Mouse (Mus musculus): ENCODE results near the gene Yipf4. TPM values are rescaled to one million over a fixed set of nuclear protein-coding genes. Genes with fewer than 3 reads are reported as not detected.

Gene Yipf4
- polyA plus RNA-seq, 1 experiment = 12.0 TPM

DNA sequence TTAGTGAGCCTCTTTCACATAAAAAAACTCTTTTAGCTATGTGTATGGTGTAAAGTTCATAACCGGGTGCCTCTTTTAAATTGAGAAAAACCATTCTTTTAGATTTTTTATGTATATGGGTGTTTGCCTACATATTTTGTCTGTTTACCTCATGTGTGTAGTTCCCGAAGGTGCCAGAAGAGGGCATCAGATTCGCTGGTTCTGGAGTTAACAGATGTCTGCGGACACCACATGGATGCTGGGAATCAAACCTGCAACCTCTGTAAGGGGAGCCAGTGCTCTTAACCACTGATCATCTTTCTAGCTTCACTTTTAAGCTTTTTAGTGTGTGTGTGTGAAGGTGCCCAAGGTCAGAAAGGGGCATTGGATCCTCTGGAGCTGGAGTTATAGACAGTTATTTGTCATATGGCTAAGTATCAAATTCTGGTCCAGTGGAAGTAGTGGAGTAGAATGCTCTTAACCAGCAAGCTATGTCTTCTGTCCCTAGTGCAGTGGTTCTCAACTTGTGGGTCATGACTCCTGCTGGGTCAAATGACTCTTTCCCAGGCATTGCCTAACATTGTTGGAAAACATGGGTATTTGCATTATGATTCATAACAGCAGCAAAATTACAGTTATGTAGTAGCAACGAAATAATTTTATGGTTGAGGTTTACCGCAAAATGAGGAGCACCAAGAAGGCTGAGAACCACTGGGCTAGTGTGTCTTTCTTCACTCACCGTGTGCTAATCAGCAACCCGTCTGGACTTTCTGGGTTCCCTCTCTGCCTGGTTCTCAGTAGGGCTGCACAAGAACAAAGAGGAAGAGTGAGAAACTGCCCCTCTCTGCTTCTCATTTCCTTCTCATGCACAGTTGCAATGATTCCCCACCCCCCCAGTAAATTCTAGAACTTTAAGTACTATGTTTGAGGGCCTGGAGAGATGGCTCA lies 33.8 kb downstream of the Yipf4 start:
- H3K4me3 ChIP-seq (replicated peaks) = no peak overlapping the region
- H3K36me3 ChIP-seq (replicated peaks; ENCODE audit: low read length) = no peaks in the 10 kb centered on the region
- H3K4me1 ChIP-seq = peaks cover 23% of the 10 kb centered on the region
- TF ChIP-seq GATA1 (IDR thresholded peaks at IDR 0.05; ENCODE audit: borderline replicate concordance, low read length) = no peak
- TF ChIP-seq FLI1 (IDR thresholded peaks at IDR 0.05; ENCODE audit: low read length) = no peak
- H3K27me3 ChIP-seq (replicated peaks) = no peaks in the 10 kb centered on the region
- peaks cover 4% of the 10 kb centered on the region; the same call in 1 of the 2 replicates for H3K9me3 ChIP-seq

DNA sequence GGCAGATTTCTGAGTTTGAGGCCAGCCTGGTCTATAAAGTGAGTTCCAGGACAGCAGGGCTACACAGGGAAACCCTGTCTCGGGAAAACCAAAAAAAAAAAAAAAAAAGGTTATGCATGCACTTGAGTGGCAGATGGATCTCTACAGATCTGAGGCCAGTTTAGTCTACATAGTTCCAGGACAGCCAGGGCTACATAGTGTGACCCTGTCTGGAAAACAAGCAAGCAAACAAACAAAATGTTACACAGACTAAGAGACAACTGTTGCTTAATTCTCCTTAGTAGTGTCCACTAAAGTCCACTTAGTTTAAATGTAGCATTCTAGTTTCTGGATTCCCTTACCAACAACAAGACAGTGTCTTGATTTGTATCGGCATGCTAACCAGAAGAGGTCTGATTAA lies 36.8 kb downstream of the Yipf4 start:
- H3K27me3 ChIP-seq (replicated peaks) = no peaks in the 10 kb centered on the region
- H3K9me3 ChIP-seq = peaks cover 4% of the 10 kb centered on the region; the same call in 1 of the 2 replicates
- TF ChIP-seq FLI1 (IDR thresholded peaks at IDR 0.05; ENCODE audit: low read length) (no peak), GATA1 (IDR thresholded peaks at IDR 0.05; ENCODE audit: borderline replicate concordance, low read length) (no peak)
- H3K36me3 ChIP-seq (replicated peaks; ENCODE audit: low read length) = no peaks in the 10 kb centered on the region
- H3K4me1 ChIP-seq = peaks cover 36% of the 10 kb centered on the region
- no peak overlapping the region for H3K4me3 ChIP-seq (replicated peaks)

DNA sequence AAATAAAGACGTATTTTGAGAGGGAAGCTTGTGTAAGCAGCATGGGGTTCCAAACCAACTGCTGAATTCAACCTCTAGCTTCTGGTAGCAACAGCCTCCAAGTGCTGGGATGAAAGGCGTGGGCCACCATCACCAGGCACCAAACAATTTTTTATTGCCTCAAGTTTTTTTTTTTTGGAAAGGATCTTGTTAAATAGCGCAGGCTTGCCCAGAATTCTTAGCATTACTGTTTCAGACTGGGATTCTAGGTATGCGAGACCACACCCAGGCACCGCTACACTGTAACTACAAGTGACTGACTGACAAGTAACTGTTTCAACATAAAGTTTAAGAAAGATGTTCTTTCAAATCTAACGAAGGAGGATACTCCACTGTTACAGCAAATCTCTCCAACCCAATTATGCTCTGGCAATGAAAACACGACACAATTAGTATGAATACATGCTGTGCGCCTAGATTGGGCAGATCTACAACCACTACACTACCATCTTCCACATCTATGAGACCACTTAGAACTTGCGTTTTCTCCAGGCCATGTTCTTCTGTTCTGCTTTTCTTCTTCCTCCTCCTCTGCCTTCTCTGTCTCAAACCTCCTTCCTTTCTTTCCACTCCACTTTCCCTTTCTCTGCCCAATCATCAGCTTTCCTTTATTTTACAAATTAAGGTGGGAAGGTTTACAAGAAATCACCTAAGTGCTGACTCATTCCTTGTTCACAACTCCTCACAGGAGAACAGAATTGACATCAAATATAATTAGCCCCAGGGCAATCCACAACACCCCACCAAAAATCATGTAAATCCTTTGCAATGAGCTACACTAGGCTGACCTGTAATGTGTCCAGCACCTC lies 37.7 kb downstream of the Yipf4 start:
- Histone ChIP-seq H3K36me3 (replicated peaks; ENCODE audit: low read length) (no peaks in the 10 kb centered on the region), H3K9me3 (peaks cover 4% of the 10 kb centered on the region; the same call in 1 of the 2 replicates), H3K27me3 (replicated peaks) (no peaks in the 10 kb centered on the region), H3K4me1 (peaks cover 41% of the 10 kb centered on the region), H3K4me3 (replicated peaks) (peak overlapping the region; percentile 99)
- no peak for TF ChIP-seq FLI1 (IDR thresholded peaks at IDR 0.05; ENCODE audit: low read length)
- TF ChIP-seq GATA1 (IDR thresholded peaks at IDR 0.05; ENCODE audit: borderline replicate concordance, low read length) = no peak

DNA sequence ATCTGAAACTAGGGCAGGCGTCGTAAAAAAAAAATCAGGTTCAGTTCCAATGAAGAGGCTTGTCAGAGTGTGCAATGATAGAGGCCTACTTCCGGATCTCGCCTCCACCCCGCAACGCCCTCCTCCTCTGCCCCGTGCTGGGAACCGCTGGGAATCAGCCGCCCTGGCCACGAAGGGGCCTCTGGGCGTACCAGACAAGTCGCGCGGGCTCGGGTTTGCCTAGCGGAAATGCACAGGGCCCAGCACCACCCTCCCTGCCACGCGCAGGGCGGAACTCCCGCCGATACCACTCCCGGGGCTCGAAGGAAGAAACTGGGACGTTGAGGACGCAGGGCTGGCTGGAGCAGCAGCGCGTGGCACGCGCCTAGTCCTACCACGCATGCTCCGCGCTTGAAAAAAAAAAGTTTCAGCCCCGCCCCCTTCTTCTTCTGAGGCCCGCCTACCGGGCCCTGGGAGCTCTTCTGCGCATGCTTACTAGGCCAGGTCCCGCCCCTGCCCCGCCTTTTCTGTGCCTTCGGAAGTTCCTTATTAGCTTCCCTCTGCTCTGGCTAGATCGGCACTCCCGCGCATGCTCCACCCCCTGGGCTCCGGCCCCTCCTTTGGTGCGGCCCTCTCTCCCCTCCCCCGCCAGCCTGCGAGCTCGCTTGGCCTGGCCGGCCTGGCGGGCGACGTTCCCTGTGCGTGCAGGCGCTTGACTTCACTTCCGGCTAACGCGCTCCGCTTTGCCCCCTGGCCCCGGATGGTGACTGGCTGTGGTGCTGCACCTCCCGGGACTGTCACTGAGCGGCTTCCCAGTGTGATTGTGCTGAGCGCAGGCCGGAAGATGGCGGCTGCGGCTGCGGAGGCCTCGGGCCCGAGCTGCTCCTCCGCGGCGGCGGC lies 38.7 kb downstream of the Yipf4 start, which contains the start of gene Birc6:
Gene Birc6 (plus strand): TSS at position 567 of the 879 bp plus-strand sequence.
- H3K36me3 ChIP-seq (replicated peaks; ENCODE audit: low read length) = no peaks in the 10 kb centered on the region
- H3K27me3 ChIP-seq (replicated peaks) = no peaks in the 10 kb centered on the region
- H3K4me1 ChIP-seq = peaks cover 45% of the 10 kb centered on the region
- peaks cover 1% of the 10 kb centered on the region; the same call in 1 of the 2 replicates for H3K9me3 ChIP-seq
- TF ChIP-seq GATA1 (IDR thresholded peaks at IDR 0.05; ENCODE audit: borderline replicate concordance, low read length) (no peak), FLI1 (IDR thresholded peaks at IDR 0.05; ENCODE audit: low read length) (peak; percentile 52; the same call in 1 of the 2 replicates)
- peak within 1 kb of the TSS; percentile 99 for H3K4me3 ChIP-seq (replicated peaks)

DNA sequence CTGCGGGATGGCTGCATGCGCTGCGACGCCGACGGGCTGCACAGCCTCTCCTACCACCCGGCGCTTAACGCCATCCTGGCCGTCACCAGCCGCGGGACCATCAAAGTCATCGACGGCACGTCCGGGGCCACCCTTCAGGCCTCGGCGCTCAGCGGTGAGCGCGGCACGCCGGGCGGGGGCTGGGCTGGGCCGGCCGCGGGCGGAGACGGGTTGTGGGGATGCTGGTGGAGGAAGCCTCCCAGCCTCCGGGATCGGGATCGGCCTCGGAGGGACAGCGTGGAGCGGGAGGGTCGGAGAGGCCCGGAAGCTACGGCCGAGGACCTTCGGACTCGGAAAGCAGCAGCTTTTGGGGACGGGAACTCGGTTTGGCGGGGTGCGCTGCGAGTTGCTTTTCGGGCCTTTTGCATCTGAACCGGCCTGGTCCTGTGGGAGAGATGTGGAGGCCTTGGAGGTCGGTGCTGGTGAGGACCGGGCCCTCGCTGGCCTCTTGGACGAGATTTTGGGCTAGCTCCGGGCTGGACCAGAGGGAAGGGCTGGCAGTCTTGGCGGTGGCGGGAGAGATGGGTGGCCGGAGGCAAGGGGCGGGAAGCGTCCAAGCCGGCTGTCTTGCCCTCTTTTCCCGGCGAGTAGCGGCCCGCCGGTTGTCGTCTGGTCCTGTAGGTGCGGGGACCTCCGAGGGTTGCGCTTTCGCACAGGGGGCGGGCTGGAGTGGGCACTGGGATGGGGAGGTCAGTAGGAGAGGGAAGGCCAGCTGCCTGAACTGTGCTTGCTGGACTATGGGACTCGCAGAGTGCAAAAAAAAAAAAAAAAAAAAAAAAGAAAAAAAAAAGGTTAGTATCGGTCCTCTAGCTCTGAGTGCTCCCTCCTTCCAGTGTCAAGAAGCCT lies 39.6 kb downstream of the Yipf4 start:
- no peak for TF ChIP-seq FLI1 (IDR thresholded peaks at IDR 0.05; ENCODE audit: low read length)
- no peak for TF ChIP-seq GATA1 (IDR thresholded peaks at IDR 0.05; ENCODE audit: borderline replicate concordance, low read length)
- Histone ChIP-seq H3K27me3 (replicated peaks) (no peaks in the 10 kb centered on the region), H3K9me3 (no peaks in the 10 kb centered on the region), H3K4me1 (peaks cover 47% of the 10 kb centered on the region), H3K4me3 (replicated peaks) (peak overlapping the region; percentile 99), H3K36me3 (replicated peaks; ENCODE audit: low read length) (no peaks in the 10 kb centered on the region)

DNA sequence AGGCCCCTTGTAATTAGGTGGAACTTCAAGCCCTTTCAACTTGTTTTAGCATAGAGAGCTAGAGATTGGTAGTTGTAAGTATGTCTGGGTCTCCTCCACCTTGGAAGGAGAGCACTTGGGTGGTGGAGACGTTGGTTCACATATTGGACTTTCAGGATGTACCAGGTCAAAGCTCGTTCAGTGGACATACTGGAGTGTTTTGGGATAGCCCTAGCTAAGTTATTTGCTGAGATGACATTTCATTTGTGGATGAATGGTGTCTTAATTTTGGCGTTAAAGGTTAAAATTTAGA lies 40.2 kb downstream of the Yipf4 start:
- Histone ChIP-seq H3K4me3 (replicated peaks) (peak overlapping the region; percentile 99), H3K27me3 (replicated peaks) (no peaks in the 10 kb centered on the region), H3K36me3 (replicated peaks; ENCODE audit: low read length) (no peaks in the 10 kb centered on the region), H3K9me3 (no peaks in the 10 kb centered on the region), H3K4me1 (peaks cover 44% of the 10 kb centered on the region)
- no peak for TF ChIP-seq FLI1 (IDR thresholded peaks at IDR 0.05; ENCODE audit: low read length)
- no peak for TF ChIP-seq GATA1 (IDR thresholded peaks at IDR 0.05; ENCODE audit: borderline replicate concordance, low read length)

DNA sequence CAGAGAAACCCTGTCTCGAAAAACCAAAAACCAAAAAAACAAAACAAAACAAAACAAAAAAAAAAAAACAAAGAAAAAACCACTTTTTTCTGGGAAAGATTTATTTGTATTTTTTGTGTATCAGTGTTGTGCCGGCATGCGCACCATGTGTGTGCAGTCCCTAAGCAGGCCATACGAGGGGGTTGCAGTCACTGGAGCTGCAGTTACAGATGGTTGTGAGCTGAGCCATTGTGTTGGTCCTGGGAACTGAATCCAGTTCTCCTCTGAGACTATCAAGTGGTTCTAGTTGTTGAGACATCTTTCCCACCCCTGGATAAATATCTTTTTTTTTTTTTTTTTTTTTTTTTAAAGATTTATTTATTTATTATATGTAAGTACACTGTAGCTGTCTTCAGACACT lies 45.7 kb downstream of the Yipf4 start:
- H3K27me3 ChIP-seq (replicated peaks) = no peaks in the 10 kb centered on the region
- H3K9me3 ChIP-seq = no peaks in the 10 kb centered on the region
- H3K4me3 ChIP-seq (replicated peaks) = no peak overlapping the region
- no peak for TF ChIP-seq GATA1 (IDR thresholded peaks at IDR 0.05; ENCODE audit: borderline replicate concordance, low read length)
- TF ChIP-seq FLI1 (IDR thresholded peaks at IDR 0.05; ENCODE audit: low read length) = no peak
- peaks cover 9% of the 10 kb centered on the region for H3K36me3 ChIP-seq (replicated peaks; ENCODE audit: low read length)
- peaks cover 52% of the 10 kb centered on the region for H3K4me1 ChIP-seq

DNA sequence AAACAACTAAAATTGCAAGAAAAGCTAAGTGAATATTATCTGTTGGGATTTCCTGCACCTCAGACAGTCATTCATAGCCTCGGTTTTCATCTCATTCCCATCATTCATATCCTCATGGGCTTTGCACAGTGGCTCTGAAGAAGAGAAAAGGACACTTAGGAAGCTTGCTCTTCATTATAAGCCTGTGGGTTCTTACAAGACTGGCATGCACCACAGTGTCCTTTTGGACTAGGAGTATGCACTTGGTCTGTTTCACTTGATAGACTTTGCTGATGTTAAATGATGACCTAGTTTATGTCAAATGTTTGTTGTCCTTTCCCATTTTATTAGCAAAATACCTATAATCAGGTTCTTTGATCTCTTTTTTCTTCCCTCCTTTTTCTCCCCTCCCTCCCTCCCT lies 48.2 kb downstream of the Yipf4 start:
- H3K27me3 ChIP-seq (replicated peaks) = no peaks in the 10 kb centered on the region
- no peak for TF ChIP-seq GATA1 (IDR thresholded peaks at IDR 0.05; ENCODE audit: borderline replicate concordance, low read length)
- no peak for TF ChIP-seq FLI1 (IDR thresholded peaks at IDR 0.05; ENCODE audit: low read length)
- no peaks in the 10 kb centered on the region for H3K9me3 ChIP-seq
- peaks cover 15% of the 10 kb centered on the region for H3K36me3 ChIP-seq (replicated peaks; ENCODE audit: low read length)
- H3K4me1 ChIP-seq = peaks cover 41% of the 10 kb centered on the region
- H3K4me3 ChIP-seq (replicated peaks) = no peak overlapping the region

All from megakaryocyte, embryonic 14.5 days (primary cell).